ENCODE assay signal across 8 mouse cellular contexts in genomic region chr15:85266729-85267434, GRCm38 (mm10).
DNase-seq lines count a peak whose midpoint lies in the region; ATAC-seq lines count a peak whose summit lies in the region.

No protein-coding gene starts in this region.

- H3K36me3 ChIP-seq in hindbrain, embryonic 10.5 days: peaks cover 41% of the 10 kb centered on the region
- no peaks in the 10 kb centered on the region for H3K36me3 ChIP-seq in hindbrain, embryonic 12.5 days
- no peaks in the 10 kb centered on the region for H3K36me3 ChIP-seq in forebrain, embryonic 15.5 days
- peaks cover 11% of the 10 kb centered on the region for H3K36me3 ChIP-seq in limb, embryonic 11.5 days (ENCODE audit: control insufficient read depth, insufficient read depth, low read length)
- H3K36me3 ChIP-seq in neural tube, embryonic 11.5 days (ENCODE audit: control insufficient read depth, insufficient read depth, low read length): peaks cover 2% of the 10 kb centered on the region; the same call in 1 of the 2 replicates

- no peak for ATAC-seq in hindbrain, embryonic 12.5 days (ENCODE audit: low FRiP score)
- ATAC-seq in forebrain, embryonic 15.5 days (replicated peaks): peak; percentile 55
- ATAC-seq in limb, embryonic 11.5 days (ENCODE audit: insufficient number of reproducible peaks, low FRiP score, low TSS enrichment, low read depth): no peak
- peak; percentile 31; the same call in 1 of the 2 replicates for ATAC-seq in neural tube, embryonic 11.5 days (ENCODE audit: insufficient read depth, low FRiP score, low TSS enrichment)

- H3K9ac ChIP-seq in hindbrain, embryonic 12.5 days: no peak overlapping the region
- H3K9ac ChIP-seq in forebrain, embryonic 15.5 days (replicated peaks): no peak overlapping the region
- H3K9ac ChIP-seq in limb, embryonic 11.5 days (ENCODE audit: low read length): no peak overlapping the region
- no peak overlapping the region for H3K9ac ChIP-seq in neural tube, embryonic 11.5 days (ENCODE audit: low read length)

- H3K4me1 ChIP-seq in hindbrain, embryonic 10.5 days (replicated peaks): peaks cover 22% of the 10 kb centered on the region
- H3K4me1 ChIP-seq in hindbrain, embryonic 12.5 days: no peaks in the 10 kb centered on the region
- H3K4me1 ChIP-seq in forebrain, embryonic 15.5 days: no peaks in the 10 kb centered on the region; the same call in 1 of the 2 replicates
- no peaks in the 10 kb centered on the region for H3K4me1 ChIP-seq in limb, embryonic 11.5 days (ENCODE audit: control insufficient read depth, insufficient read depth, low read length)
- H3K4me1 ChIP-seq in neural tube, embryonic 11.5 days (ENCODE audit: control insufficient read depth, insufficient read depth, low read length): 0 out of 2 replicates have a peak, but pooled peaks cover 3% of the 10 kb centered on the region

- no peak overlapping the region for H3K4me3 ChIP-seq in hindbrain, embryonic 10.5 days
- no peak overlapping the region for H3K4me3 ChIP-seq in hindbrain, embryonic 12.5 days
- H3K4me3 ChIP-seq in forebrain, embryonic 15.5 days: no peak overlapping the region
- H3K4me3 ChIP-seq in limb, embryonic 11.5 days (ENCODE audit: low read depth, low read length): no peak overlapping the region
- H3K4me3 ChIP-seq in neural tube, embryonic 11.5 days (ENCODE audit: low read depth, low read length): no peak overlapping the region

- H3K27ac ChIP-seq in hindbrain, embryonic 10.5 days: 0 out of 2 replicates have a peak overlapping the region, but pooled peaks have one; percentile 31
- H3K27ac ChIP-seq in hindbrain, embryonic 12.5 days: no peak overlapping the region
- H3K27ac ChIP-seq in forebrain, embryonic 15.5 days (replicated peaks): no peak overlapping the region
- no peak overlapping the region for H3K27ac ChIP-seq in limb, embryonic 11.5 days (replicated peaks; ENCODE audit: low read depth, low read length)
- no peak overlapping the region for H3K27ac ChIP-seq in neural tube, embryonic 11.5 days (ENCODE audit: low read depth, low read length)

- 62% methylated on average over 14 of the region's 14 CpGs for WGBS in hindbrain, embryonic 10.5 days
- 53% methylated on average over 14 of the region's 14 CpGs for WGBS in hindbrain, embryonic 12.5 days
- 30% methylated on average over 14 of the region's 14 CpGs for WGBS in forebrain, embryonic 15.5 days
- WGBS in limb, embryonic 11.5 days: 43% methylated on average over 14 of the region's 14 CpGs
- WGBS in neural tube, embryonic 11.5 days: 42% methylated on average over 14 of the region's 14 CpGs

- no peaks in the 10 kb centered on the region for H3K9me3 ChIP-seq in hindbrain, embryonic 10.5 days
- no peaks in the 10 kb centered on the region for H3K9me3 ChIP-seq in hindbrain, embryonic 12.5 days (replicated peaks)
- H3K9me3 ChIP-seq in forebrain, embryonic 15.5 days: no peaks in the 10 kb centered on the region
- H3K9me3 ChIP-seq in limb, embryonic 11.5 days (ENCODE audit: control insufficient read depth, low read length): no peaks in the 10 kb centered on the region
- H3K9me3 ChIP-seq in neural tube, embryonic 11.5 days (ENCODE audit: control insufficient read depth, low read length): no peaks in the 10 kb centered on the region

- peak; percentile 84 for DNase-seq in hindbrain, embryonic 10.5 days (ENCODE audit: low spot score)
- peak; percentile 50 for DNase-seq in c-Kit-positive CD71-positive TER-119-positive erythroid progenitor cells, embryonic 14.5 days (ENCODE audit: low spot score)
- peak; percentile 75 for DNase-seq in induced T-regulatory cell, adult 2 months (ENCODE audit: low read depth)
- DNase-seq in limb, embryonic 11.5 days (ENCODE audit: low spot score): peak; percentile 93
- DNase-seq in neural tube, embryonic 11.5 days (ENCODE audit: low spot score): peak; percentile 89
- peak; percentile 72 for DNase-seq in telencephalon, adult 2 months (ENCODE audit: low read depth, low spot score)

- H3K27me3 ChIP-seq in hindbrain, embryonic 10.5 days (ENCODE audit: insufficient read depth, poor library complexity, severe bottlenecking): no peaks in the 10 kb centered on the region
- H3K27me3 ChIP-seq in hindbrain, embryonic 12.5 days: no peaks in the 10 kb centered on the region
- no peaks in the 10 kb centered on the region for H3K27me3 ChIP-seq in forebrain, embryonic 15.5 days
- H3K27me3 ChIP-seq in limb, embryonic 11.5 days (ENCODE audit: control insufficient read depth, insufficient read depth, low read length): no peaks in the 10 kb centered on the region
- no peaks in the 10 kb centered on the region for H3K27me3 ChIP-seq in neural tube, embryonic 11.5 days (ENCODE audit: control insufficient read depth, insufficient read depth, low read length)

- H3K4me2 ChIP-seq in hindbrain, embryonic 12.5 days (replicated peaks): no peak overlapping the region
- no peak overlapping the region for H3K4me2 ChIP-seq in forebrain, embryonic 15.5 days (replicated peaks)
- H3K4me2 ChIP-seq in limb, embryonic 11.5 days (ENCODE audit: low read depth, severe bottlenecking): no peak overlapping the region
- no peak overlapping the region for H3K4me2 ChIP-seq in neural tube, embryonic 11.5 days (ENCODE audit: low read depth)

Comparison
In these comparisons a context has a peak if more than half of its experiments do, and no peak if none do; other contexts are left out.
1. ATAC-seq: peak in forebrain, embryonic 15.5 days (single experiment) and neural tube, embryonic 11.5 days (single experiment); none in hindbrain, embryonic 12.5 days (single experiment) and limb, embryonic 11.5 days (single experiment).
2. Peak in every context shown above with its lines, with median percentiles within 50 percentile points of each other: DNase-seq.